Mouse (Mus musculus) adrenal gland (tissue): ENCODE results near the gene Gstt1.
"Not testable (repeated sequence)": the region's sequence is repeated elsewhere in the genome, so short reads cannot be mapped to it uniquely, and the experiment has no call there.

Experiments
- intact Hi-C: fragments of 180-260 bp; cut with DNase I; formaldehyde crosslinking; loops from one replicate; pipeline ENCODE4 v1.15.1; 2025

Gene Gstt1

DNA sequence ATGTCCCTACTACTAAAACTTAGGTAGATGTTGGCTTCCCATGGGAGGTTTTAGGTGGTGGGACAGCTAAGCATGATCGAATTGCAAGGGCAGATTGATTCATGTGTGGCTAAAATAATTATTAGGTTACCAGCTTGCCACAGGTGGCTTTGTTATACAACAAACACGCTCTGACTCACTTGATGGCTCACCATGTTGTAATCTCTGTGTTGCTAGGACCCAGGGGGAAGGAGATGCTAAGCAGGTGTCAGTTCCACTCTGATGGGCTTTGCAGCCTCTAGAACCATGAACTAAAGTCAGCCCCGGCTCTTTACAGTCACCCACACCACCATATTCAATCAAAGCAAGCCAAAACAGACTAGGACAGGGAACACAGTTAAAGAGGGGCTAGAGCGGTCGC is 21.5 kb upstream of the Gstt1 start:
- intact Hi-C loops = no loop called here

DNA sequence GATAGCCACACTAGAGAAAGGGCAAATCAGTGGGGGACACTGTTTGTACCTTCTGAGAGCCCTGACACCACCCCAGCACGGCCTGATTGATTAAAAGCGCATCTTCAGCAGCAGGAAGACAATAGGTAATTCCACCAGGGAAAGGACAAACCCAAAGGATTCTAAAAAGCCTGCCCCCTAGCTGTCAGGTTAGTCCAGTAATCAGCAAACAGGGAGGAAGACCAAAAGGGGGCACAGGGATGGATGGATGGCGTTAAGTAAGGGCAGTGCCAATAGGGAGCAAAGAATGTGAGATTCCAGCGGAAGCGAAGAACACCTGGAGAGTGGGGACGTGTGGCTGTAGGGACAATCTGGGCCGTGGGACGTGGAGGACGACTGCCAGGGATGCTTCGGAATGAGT is 20.3 kb upstream of the Gstt1 start:
- intact Hi-C loops = no loop called here

DNA sequence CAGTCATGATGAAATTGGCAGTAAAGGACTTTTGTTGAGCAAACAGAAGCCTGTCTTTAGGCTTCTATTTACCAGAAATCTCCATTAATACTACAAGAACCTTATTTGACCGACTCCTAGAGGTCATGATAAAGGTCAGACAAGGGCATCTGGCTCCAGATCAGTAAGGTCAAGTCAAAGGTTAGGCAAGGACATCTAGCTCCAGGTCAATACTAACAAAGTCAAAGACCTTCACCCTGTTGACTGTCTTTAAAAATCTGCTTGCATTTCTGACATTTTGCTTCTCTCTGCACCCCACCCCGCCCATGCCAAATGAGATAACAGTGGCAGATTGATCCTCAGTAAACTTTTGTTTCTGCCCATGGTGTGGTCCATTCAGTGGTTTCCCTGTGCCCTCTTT is 5.8 kb upstream of the Gstt1 start:
- intact Hi-C loops = no loop called here

DNA sequence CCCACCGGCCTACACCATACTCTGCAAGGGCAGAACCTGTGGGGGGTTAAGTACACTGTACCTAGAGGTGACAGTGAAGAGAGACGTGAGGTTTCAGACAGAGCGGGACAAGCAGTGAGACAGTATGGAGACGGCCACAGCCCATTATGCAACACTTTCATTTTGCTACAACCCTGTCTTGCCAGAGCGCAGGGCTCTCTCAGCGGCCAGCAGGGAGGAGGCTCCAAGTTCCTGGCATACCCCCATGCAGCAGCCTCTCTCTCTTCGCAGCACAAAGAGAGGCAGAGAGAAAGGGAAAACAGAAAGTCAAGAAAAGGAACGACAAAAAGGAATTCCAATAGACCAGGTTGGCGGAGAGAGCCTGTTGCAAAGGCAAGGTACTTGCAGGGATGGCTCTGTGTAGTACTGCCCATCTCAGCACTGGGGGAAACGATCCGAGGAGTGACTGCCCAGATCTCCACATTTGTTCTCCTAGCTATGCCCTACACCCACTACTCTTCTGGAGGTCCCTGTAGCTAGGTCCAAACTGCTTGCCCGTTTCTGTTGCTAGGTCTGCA is 687 bp downstream of the Gstt1 start:
- intact Hi-C loops = no loop called here

DNA sequence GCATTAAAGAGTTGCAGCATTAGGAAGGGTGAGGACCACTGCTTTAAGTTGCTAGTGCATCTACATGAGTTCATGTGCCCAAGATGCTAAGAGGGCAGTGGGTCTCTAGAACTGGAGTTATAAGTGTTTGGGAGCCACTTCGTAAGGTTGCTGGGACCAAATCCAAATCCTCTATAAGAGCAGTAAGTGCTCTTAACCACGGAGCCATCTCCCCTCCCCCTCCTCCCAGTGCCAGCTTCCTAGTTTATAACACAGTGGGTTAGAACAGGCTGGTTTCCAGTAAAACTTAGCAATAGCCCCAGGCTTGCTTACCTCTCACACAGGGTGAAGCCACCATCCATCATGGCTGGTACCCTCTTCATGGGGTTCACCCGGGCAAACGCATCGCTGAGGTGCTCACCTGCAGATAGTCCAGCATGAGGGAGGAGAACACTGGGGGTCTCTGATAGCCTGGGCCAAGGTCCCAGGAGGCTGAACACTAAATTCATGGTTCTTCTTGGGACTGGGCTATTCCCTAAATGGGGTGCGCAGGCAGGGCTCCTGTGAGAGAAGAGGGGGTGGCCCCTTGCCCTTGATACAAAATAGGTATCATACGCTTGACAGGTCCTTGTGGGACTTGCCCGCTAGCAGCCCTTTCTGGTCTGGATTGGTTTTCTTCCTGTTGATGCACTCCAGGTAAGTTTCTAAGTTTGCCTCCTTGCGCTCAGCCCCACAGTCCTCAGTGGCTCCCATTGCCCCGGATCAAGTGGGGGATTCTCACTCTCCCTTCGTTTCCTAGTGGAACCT is 1.5 kb downstream of the Gstt1 start:
- intact Hi-C loops = no loop called here

DNA sequence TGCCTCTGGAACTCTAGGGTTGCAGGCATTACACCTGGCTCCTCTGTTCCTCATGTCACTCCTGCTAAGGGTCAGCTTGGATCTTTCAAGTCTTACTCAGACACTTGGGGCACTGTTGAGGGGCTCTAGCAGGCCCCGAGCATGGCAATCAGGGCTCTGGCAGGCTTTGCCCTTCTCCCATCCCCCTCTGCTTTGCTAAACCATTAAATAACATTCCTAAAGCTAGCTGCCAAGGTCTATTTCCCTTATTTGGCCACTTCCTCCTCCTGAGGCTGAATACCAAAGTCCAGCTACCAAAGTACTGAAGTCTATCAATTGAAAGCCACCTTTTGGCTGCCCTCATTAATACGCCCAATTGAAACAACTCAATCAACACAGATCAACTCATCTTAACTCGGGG is 3.5 kb downstream of the Gstt1 start:
- intact Hi-C loops = no loop called here

DNA sequence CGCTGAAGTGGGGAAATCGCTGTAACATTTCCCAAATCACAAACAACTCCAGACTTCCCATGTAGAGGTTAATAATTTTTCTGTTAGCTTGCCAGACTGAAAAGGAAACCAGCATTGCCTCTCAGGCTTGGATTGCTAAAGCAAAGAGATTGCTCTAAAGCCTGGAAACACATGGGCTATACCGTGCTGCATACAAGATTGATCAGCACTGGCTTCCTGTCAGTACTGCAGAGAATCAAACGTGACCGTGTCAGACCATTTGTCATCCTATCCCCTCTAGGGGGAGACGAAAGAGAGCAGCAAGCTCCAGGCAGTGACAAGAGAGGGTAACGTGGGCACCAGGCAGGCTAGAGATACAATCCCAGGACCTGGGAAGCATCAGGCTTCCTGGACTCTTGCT is 7.6 kb downstream of the Gstt1 start:
- intact Hi-C loops = no loop called here

DNA sequence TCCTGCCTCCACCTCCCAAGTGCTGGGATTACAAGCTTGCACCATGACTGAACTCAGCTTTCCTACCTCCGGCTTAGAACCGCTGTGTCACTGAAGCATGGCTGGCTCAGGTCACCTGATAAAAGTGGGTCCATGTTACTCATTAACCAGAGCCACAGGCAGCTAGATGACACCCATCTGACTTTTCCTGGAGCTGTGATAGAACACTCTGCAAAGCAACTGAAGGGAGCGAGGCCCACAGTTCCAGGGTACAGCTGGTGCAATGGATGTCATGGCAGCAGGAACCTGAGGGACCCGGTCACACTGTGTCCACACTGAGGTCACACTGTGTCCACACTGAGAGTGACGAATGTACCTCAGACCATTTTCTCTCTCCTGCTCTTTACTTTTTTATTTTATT is 8.5 kb downstream of the Gstt1 start:
- intact Hi-C loops = no loop called here

DNA sequence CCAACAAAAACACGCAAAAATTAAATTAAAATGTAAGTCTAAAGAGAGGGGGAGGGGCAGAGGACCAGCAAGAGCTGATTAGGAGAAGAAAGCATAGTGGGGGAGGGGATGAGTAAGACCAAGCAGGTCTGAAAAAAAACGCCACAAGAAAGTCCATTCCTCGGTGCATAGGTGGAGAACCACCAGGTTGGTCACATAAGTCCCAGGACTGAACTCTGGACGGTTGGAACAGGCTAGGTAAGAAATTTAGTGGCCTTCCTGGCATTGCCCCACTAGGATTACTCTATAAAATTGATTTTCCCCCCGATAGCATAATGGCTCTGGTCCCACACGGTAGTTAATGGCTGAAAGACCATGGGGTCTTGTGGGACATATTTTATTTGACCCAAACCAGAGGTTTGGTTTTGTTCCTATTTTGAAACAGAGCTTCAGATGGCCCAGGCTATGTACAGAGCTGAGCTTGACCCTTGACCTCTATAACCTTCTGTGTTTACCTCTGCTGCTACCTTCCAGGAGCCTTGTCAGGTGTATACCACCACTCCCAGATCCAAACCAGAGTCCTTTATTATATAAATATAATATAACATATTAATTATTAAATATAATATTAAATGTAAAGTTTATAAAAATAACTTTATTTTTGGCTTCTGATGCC is 9.2 kb downstream of the Gstt1 start:
- intact Hi-C loops = no loop called here

DNA sequence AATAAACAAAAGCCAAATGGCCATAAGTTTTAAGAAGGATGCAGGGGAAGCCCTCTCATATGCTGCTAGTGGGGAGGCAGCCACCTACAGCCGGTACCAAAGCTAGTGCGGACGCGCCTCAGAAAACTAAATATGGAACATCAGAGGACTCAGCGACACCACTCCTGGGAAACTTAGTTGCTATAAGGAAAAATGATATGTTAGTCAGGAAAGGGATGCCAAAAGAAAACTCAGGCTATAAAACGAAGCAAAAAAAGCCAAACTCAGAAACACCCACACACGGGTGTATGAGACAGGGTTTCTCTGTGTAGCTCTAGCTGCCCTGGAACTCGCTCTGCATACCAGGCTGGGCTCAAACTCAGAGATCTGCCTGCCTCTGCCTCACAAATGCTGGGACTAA is 10.1 kb downstream of the Gstt1 start:
- intact Hi-C loops = no loop called here

DNA sequence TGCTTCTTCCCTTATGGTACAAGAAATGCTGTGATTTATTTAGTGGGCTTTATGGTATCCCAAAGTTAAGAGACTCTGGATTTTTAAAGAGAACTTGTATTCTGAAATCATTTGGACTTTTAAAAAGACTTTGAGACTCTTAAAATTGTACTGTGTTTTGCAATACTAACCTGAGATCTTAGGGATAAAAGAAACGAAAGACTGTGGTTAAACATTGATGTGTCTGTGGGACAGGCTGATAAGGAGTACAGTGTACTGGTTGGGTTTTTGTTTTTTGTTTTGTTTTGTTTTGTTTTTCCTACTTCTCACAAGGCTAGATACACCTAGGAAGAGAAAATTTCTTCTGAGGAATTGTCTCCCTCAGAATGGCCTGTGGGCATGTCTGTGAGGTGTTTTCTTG is 12.9 kb downstream of the Gstt1 start:
- intact Hi-C loops = no loop called here

DNA sequence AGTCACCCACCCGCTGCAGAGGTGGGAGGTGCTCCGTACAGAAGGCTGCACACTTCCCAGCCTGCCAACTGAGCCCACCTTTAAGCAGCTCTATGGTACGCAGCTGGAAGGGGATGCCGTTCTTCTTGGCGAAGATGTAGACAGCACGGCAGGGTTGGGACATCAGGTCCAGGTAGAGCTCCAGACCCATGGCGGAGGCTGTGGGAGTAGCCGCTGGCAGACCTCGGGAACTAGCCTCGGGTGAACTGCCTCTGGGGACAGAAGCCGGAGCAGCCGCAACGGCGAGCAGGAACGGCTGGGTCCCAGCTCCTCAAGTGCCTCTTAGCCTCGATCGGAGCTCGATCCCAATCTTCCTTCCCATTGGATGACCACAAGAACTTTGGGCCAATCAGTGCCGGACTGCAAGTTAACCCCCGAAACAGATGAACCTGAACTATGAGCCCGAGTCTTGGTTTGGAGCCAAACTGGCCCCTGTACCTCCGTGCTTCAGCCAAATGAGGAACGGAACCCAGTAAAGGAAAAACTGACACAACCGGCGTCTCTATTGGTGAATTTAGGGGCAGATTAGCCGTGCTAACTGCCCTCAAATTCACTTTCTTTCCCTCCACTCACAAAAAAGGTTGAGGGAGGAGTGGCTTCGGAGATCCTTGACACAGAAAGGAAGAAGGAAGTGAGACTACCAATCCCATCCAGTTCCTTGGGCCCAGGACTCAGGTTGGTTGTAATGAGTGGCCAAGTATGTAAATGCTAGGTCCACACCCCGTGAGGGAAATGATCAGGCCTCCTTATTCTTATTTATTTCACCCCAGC is 17.4 kb downstream of the Gstt1 start, which contains the start of the genes Gm20441 and Gstt3:
Gene Gm20441 (minus strand): TSS at position 186 of the 810 bp plus-strand sequence.
Gene Gstt3 (minus strand): TSS at position 646 of the 810 bp plus-strand sequence.
- intact Hi-C loops = no loop called here

DNA sequence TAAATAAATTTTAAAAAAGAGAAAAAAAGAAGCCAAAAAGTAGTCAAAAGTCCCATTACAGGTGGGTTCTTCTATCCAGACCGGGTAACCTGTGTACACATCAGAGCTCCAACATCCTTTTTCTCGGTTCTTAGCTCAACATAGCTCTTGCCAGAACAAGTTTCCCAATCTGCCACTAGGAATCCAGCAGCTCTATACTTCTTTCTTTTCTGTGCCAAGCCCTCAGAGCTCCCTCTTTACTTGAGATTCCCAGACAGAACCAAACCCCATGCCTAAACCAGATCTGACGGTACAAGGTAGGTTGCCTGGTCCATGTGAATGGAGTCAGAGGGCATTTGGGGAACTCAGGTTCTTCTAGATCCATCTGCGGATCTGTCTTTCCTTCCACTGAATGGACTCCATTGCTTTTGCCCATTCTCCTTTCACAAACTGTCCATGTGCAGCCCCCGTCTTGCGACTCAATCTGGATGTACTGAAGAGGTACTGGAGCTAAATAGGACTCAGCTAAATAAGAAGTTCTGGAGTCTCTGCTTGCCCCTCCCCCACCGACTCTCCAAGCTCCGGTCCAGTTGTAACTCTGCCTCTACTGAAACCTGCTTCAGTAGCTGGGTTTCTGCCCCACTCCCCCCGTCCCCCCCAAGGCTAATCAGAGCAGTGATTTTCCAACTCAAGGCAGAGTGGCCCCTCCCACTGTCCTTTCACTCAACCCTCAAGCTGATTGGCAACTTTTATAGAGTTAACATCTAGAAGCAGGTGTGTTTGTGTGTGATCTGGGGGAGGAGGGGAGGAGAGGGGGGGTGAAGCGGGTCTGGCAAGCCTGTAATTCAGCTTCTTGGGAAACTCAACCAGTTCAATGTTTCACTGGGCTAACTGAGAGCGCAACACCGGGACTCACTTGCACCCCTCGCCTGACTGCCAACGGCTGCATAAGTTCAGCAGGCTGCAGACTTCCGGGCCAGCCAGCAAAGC is 18.9 kb downstream of the Gstt1 start:
- intact Hi-C loops = loop anchor here (5.0 kb wide), 1 partner anchor 53 kb away; no protein-coding TSS in a partner anchor

DNA sequence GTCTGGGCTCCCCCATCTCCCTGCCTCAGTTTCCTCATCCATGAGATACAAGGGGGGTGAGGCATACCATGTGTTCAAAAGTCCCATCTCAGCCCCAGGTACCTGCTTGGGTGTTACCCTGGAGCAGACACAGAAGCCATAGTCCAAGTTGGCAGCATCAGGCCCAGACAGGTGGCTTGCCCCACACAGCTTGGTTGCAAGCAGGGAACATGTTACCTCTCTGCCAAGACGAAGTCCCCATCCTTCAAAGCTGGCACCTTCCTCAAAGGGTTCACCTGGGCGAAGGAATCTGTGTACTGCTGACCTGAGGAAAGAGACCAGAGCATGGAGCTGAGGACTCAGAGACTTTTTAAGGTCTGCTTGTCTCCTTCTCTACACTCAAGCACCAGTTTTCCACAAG is 20.5 kb downstream of the Gstt1 start:
- intact Hi-C loops = loop anchor here (5.0 kb wide), 1 partner anchor 54 kb away; no protein-coding TSS in a partner anchor

DNA sequence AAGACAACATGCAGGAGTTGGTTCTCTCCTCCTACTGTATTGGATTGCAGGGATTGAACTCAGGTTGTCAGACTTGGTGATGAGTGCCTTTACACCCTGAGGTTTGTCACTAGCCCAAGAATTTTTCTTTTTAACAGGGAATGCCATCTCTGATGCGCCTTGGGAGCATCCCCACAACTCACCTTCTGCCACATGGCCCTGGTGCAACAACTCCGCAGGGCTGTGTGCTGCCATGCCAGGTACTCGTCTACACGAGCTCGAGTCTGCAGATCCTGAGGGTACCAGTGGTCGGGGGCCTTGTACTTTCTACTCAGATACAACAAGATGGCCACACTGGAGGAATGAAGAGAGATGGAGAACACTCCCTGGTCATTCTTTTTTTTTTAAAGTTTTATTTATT is 21.8 kb downstream of the Gstt1 start:
- intact Hi-C loops = loop anchor here (5.0 kb wide), 1 partner anchor 56 kb away; no protein-coding TSS in a partner anchor

DNA sequence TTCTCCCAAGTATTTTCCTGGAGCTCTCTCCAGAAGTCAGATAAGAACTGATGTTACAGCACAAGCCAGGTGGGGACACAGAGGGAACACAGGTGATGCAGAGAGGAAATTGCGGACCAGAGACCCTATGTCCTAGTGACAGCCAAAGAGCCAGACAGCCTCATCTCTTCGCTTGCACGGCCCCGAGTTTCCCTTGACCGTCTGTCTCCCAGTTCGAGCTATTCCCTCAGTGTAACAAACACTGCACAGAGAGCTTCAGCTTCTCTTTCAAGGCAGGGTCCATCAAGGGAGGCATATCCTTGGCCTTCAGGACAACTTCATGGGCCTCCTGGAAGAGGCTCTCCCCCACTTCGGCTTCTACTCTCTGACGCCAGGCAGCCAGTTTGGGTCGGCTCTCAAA is 23.8 kb downstream of the Gstt1 start:
- intact Hi-C loops = no loop called here

DNA sequence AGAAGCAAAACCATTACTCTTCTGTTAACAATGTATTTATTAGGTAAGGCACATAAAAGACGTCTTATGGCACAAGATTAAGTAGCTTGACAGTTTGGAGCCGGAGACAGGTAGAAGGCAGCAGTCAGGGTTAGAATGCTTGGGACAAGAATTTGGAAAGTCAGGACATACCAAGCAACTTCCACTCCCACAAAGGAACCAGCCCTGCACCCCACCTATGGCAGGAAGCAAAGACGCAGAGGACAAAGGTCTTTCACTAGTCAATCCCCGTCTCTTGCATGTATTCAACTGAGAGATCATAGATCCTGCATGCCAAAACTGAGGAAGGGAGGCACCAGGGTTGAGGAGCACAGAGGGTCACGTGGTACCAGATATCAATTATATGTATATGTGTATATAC is 24.3 kb downstream of the Gstt1 start:
- intact Hi-C loops = no loop called here

DNA sequence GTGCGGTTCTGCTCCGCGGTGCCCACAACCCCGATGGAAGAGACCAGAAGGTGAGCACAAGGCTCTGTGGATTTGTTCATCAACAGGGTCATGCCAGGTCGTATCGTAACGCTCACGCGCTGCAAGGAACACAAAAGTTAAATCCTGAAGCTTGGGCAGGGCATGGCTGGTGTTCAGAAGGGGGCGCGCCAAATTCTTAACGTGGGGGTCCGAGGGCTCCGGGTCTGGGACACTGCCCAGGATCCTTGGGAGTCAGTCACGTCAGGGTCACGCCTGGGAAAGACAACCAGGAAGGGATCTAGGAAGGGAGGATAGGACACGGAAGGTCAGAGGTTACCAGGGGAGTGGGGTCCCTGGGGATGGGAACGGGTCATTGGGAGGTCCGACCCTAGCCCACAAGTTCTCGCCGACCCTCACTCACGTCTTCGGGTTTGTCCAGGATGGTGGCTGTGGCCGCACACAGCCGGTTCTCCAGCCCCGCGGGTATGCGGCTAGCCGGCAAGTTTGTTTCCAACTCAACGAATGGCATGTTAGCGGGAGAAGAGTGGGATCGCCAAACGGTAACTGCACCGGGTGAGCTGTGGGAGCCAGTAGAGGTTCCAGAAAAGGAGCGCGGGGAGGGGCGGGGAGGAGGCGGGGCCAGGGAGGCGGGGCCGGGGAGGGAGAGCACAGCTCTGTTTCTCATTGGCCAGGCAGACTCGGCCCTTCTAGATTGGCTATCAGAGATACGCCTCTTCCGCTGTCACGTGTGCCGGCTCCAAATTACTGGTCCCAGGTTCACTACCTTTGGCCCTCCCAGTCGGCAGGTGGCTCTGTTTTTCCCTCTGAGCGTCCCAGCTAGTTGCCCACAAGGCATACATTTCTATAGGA is 25.4 kb downstream of the Gstt1 start, which contains the start of gene Ddt:
Gene Ddt (minus strand): TSS at position 620 of the 870 bp plus-strand sequence.
- intact Hi-C loops = no loop called here

DNA sequence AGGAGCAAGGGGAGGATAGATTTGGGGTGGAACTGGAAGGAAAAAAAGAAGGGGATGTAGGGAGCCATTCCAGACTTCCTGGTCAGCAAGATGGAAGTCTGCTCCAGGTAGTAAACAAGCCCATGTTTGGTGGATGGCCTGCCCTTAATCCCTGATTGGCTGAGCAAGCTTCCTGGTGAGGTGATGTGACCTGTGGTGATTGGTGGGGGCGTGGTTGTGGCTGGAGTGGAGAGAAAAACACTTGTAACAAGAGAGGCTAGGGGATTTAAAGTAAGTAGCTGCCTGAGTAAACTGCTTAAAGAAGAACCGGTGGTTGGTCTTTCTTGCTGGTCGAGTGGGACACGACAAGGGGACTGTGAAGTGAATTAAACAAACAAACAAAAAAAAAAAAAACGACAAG is 30.6 kb downstream of the Gstt1 start:
- intact Hi-C loops = not testable (repeated sequence)
